Mouse (Mus musculus) cerebellum, adult 2 months (tissue): ENCODE data around the gene Gaa. TPM values are rescaled to one million over a fixed set of nuclear protein-coding genes. Genes with fewer than 3 reads are reported as not detected.

Experiments used
- DNase-seq, 2 experiments: peaks; one replicate each; pipeline ENCODE4 v3.0.0; 2021
- H3K27ac ChIP-seq: fragments of 200-500 bp; 2 replicates; pipeline ENCODE4 v1.5.1; 2012; ENCODE audit warnings: low read length, control low read depth, inconsistent platforms; ENCODE audit not compliant: insufficient read depth
- H3K27me3 ChIP-seq: fragments of 200-500 bp; 2 replicates; pipeline ENCODE4 v1.6.1; 2012; ENCODE audit warnings: inconsistent platforms, mild to moderate bottlenecking, low read length, moderate library complexity; ENCODE audit not compliant: control insufficient read depth, insufficient read depth
- H3K4me1 ChIP-seq: fragments of 200-500 bp; 2 replicates; pipeline ENCODE4 v1.6.1; 2011; ENCODE audit warnings: low read length; ENCODE audit not compliant: control insufficient read depth, insufficient read depth
- H3K4me3 ChIP-seq: fragments of 200-500 bp; replicated peaks from 2 replicates; pipeline ENCODE3; 2011; ENCODE audit warnings: mild to moderate bottlenecking, low read depth, low read length, control low read depth; ENCODE audit not compliant: insufficient read depth
- CTCF ChIP-seq: fragments of 200-500 bp; IDR thresholded peaks from 2 replicates; pipeline ENCODE4 v1.5.1; 2011; ENCODE audit warnings: low read depth, mild to moderate bottlenecking, control low read depth, low read length, moderate library complexity, borderline replicate concordance; ENCODE audit not compliant: insufficient read depth
- POLR2A ChIP-seq: fragments of 200-500 bp; IDR thresholded peaks from 2 replicates; pipeline ENCODE4 v1.6.1; 2011; ENCODE audit warnings: low read length, control low read depth, borderline replicate concordance; ENCODE audit not compliant: insufficient read depth
- WGBS: fragments of 180-500 bp; shearing (Covaris S2); methylation state at CpG from one replicate; pipeline ENCODE4 v1.1.7; 2018; 5-methylcytosine and 5-hydroxymethylcytosine counted together
- polyA plus RNA-seq: library from polyadenylated mRNA; depleted of rRNA; stranded (reverse); fragments of >200 nt; gene quantifications from 2 replicates; pipeline ENCODE4 v1.2.3, GENCODE M21; 2012; rRNA removed

The Gaa gene
- polyA plus RNA-seq, 1 experiment = 233 TPM

GRCm38 (mm10) chr11:119325068-119325467 is 57.4 kb downstream of the Gaa start:
- 76% methylated on average over 1 of the region's 1 CpGs for WGBS
- Histone ChIP-seq H3K4me3 (no peak overlapping the region), H3K27ac (no peak overlapping the region), H3K4me1 (no peaks in the 10 kb centered on the region), H3K27me3 (no peaks in the 10 kb centered on the region)
- no peak for TF ChIP-seq POLR2A
- no peak for TF ChIP-seq CTCF
- no peak for DNase-seq

DNA sequence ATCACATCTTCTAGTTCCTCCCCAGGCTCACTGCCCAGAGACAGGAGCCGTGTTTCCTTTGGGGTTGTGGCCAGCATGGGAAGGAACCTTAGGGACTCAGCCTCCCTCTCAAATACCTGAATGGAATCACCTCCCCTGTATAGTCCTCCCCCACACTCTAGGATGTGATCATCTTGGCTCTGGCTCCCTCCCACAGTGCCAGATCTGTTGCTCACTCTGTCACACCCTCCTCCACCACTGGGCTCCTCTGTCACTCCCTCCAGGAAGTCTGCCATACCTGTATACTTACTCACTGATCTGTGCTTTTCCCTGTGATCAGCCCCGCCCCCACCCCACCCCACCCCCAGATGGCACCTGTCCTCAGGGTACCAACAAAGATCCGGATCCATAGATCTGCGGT is 62.9 kb downstream of the Gaa start:
- WGBS = 65% methylated on average over 4 of the region's 4 CpGs
- no peak overlapping the region for H3K27ac ChIP-seq
- TF ChIP-seq CTCF (no peak), POLR2A (no peak)
- no peak overlapping the region for H3K4me3 ChIP-seq
- H3K27me3 ChIP-seq = no peaks in the 10 kb centered on the region
- no peaks in the 10 kb centered on the region for H3K4me1 ChIP-seq
- no peak for DNase-seq

GRCm38 (mm10) chr11:119331970-119332369 is 64.3 kb downstream of the Gaa start:
- WGBS = 56% methylated on average over 3 of the region's 3 CpGs
- no peak overlapping the region for H3K27ac ChIP-seq
- no peaks in the 10 kb centered on the region for H3K4me1 ChIP-seq
- H3K27me3 ChIP-seq = no peaks in the 10 kb centered on the region
- no peak for DNase-seq
- no peak for TF ChIP-seq POLR2A
- no peak for TF ChIP-seq CTCF
- no peak overlapping the region for H3K4me3 ChIP-seq

Other genes with a start within 250 kb of the Gaa start
- 4.1 and 4.6 TPM in 2 replicates for gene Cbx2, start 244.9 kb upstream of the Gaa start, polyA plus RNA-seq
- gene Cbx8, start 226.9 kb upstream of the Gaa start, polyA plus RNA-seq = 8.7 and 10.5 TPM in 2 replicates
- 50.1 and 57.6 TPM in 2 replicates for gene Cbx4, start 181.7 kb upstream of the Gaa start, polyA plus RNA-seq
- gene Tbc1d16, start 39.4 kb upstream of the Gaa start, polyA plus RNA-seq = 32.5 and 37.8 TPM in 2 replicates
- gene Ccdc40, start 39.3 kb upstream of the Gaa start, polyA plus RNA-seq = 1.9 and 2.4 TPM in 2 replicates
- 120 and 133 TPM in 2 replicates for gene Eif4a3, start 32.2 kb downstream of the Gaa start, polyA plus RNA-seq
- gene Card14, start 39.9 kb downstream of the Gaa start, polyA plus RNA-seq = 0.18 and 0.43 TPM in 2 replicates
- 8.8 and 9.4 TPM in 2 replicates for gene Sgsh, start 87.6 kb downstream of the Gaa start, polyA plus RNA-seq
- 12.9 and 15.6 TPM in 2 replicates for gene Slc26a11, start 87.7 kb downstream of the Gaa start, polyA plus RNA-seq
- gene Rnf213, start 125.2 kb downstream of the Gaa start, polyA plus RNA-seq = 7.3 and 7.5 TPM in 2 replicates
- 15.4 and 16.4 TPM in 2 replicates for gene Endov, start 223.5 kb downstream of the Gaa start, polyA plus RNA-seq